Mouse (Mus musculus): ENCODE measurements around the gene Cenpv. TPM values are rescaled to one million over a fixed set of nuclear protein-coding genes. Genes with fewer than 3 reads are reported as not detected.

Gene Cenpv
- 66.5 and 68.0 TPM in 2 replicates for total RNA-seq (2012; rRNA removed)

- no peak for TF ChIP-seq ZNF384 (IDR thresholded peaks at IDR 0.05; ENCODE audit: low read depth, low read length)
- no peak for TF ChIP-seq HCFC1 (IDR thresholded peaks at IDR 0.05; ENCODE audit: borderline replicate concordance, insufficient read depth, low read length)
- DNase-seq (ENCODE audit: low read depth, low spot score) = no peak
These were observed at the start of gene Cenpv for GRCm38 (mm10) chr11:62539089-62539890. Gene Cenpv, minus strand, starts transcription at chr11:62539261.

GRCm38 (mm10) chr11:62587034-62587433 is 48.0 kb upstream of the Cenpv start:
- TF ChIP-seq MAFK (IDR thresholded peaks at IDR 0.05; ENCODE audit: insufficient read depth, low read depth, low read length) (no peak), CHD2 (IDR thresholded peaks at IDR 0.05; ENCODE audit: low read depth, low read length) (no peak), HCFC1 (IDR thresholded peaks at IDR 0.05; ENCODE audit: borderline replicate concordance, insufficient read depth, low read length) (no peak), ZNF384 (IDR thresholded peaks at IDR 0.05; ENCODE audit: low read depth, low read length) (no peak), ZC3H11A (IDR thresholded peaks at IDR 0.05; ENCODE audit: borderline replicate concordance, low read depth, low read length) (no peak)
- H3K9me3 ChIP-seq (ENCODE audit: control insufficient read depth, insufficient read depth, low read depth, low read length) = no peaks in the 10 kb centered on the region
- no peaks in the 10 kb centered on the region for H3K36me3 ChIP-seq (ENCODE audit: control insufficient read depth, insufficient read depth, low read length, poor library complexity, severe bottlenecking)
- H3K4me3 ChIP-seq (ENCODE audit: insufficient read depth in 1 of 2, low read depth in 1 of 2, low read length in 2 of 2, poor library complexity in 1 of 2, severe bottlenecking in 1 of 2) = no peak overlapping the region
- no peak for DNase-seq (ENCODE audit: low read depth, low spot score)
- no peak overlapping the region for H3K27ac ChIP-seq (ENCODE audit: insufficient read depth, low read depth, low read length, poor library complexity, severe bottlenecking)
- in situ Hi-C loops (cut with MboI; ENCODE audit: low sequenced_read_pairs in 2 of 2, unreplicated experiment in 2 of 2) = no loop called here
- H3K9ac ChIP-seq (ENCODE audit: insufficient read depth, low read depth, low read length, poor library complexity, severe bottlenecking) = no peak overlapping the region
- H3K4me1 ChIP-seq (ENCODE audit: control insufficient read depth in 2 of 2, insufficient read depth in 2 of 2, low read length in 2 of 2, poor library complexity in 1 of 2) = peaks cover 0 to 2% of the 10 kb centered on the region in 2 experiments; a peak in 1 of 4 replicates

More at GRCm38 (mm10) chr11:62539089-62539890, at the start of gene Cenpv:
- Histone ChIP-seq H3K4me1 (ENCODE audit: control insufficient read depth in 2 of 2, insufficient read depth in 2 of 2, low read length in 2 of 2, poor library complexity in 1 of 2) (peaks cover 5 to 9% of the 10 kb centered on the region in 2 experiments), H3K4me3 (ENCODE audit: insufficient read depth in 1 of 2, low read depth in 1 of 2, low read length in 2 of 2, poor library complexity in 1 of 2, severe bottlenecking in 1 of 2) (peak within 1 kb of the TSS; percentile 94 to 99), H3K27ac (ENCODE audit: insufficient read depth, low read depth, low read length, poor library complexity, severe bottlenecking) (peak within 1 kb of the TSS; percentile 79), H3K9ac (ENCODE audit: insufficient read depth, low read depth, low read length, poor library complexity, severe bottlenecking) (peak within 1 kb of the TSS; percentile 96), H3K9me3 (ENCODE audit: control insufficient read depth, insufficient read depth, low read depth, low read length) (no peaks in the 10 kb centered on the region), H3K36me3 (ENCODE audit: control insufficient read depth, insufficient read depth, low read length, poor library complexity, severe bottlenecking) (peaks cover 3% of the 10 kb centered on the region; the same call in 1 of the 2 replicates)
- in situ Hi-C loops (cut with MboI; ENCODE audit: low sequenced_read_pairs in 2 of 2, unreplicated experiment in 2 of 2) = no loop called here

DNA sequence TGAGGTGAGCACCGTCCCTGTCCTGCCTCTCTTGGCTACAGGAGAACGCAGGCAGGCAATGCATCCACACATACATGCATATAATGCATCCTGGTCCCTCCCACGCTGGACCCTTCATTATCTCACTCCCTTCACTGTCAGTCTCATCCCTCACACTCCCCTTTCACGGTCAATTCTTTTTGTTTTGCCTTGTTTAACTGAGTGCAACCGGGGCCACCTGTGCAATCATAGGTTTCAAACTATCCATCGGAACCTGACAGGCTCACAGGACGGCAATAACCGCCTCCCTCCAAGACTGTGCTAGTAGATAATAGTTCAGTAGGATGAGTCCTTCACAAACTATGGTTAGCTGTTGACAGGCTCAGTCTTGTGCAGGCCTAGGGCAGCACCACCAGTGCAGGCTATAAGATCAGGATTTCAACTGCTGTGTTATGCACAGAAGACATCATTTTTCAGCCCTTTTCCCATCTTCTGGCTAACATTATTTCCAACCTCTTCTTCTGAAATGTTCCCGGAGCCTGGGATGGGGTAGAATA is 45.7 kb upstream of the Cenpv start:
- H3K36me3 ChIP-seq (ENCODE audit: control insufficient read depth, insufficient read depth, low read length, poor library complexity, severe bottlenecking) = no peaks in the 10 kb centered on the region
- TF ChIP-seq HCFC1 (IDR thresholded peaks at IDR 0.05; ENCODE audit: borderline replicate concordance, insufficient read depth, low read length) (no peak), ZNF384 (IDR thresholded peaks at IDR 0.05; ENCODE audit: low read depth, low read length) (no peak), CHD2 (IDR thresholded peaks at IDR 0.05; ENCODE audit: low read depth, low read length) (no peak), MAFK (IDR thresholded peaks at IDR 0.05; ENCODE audit: insufficient read depth, low read depth, low read length) (no peak)
- in situ Hi-C loops (cut with MboI; ENCODE audit: low sequenced_read_pairs in 2 of 2, unreplicated experiment in 2 of 2) = no loop called here
- no peaks in the 10 kb centered on the region for H3K9me3 ChIP-seq (ENCODE audit: control insufficient read depth, insufficient read depth, low read depth, low read length)
- H3K27ac ChIP-seq (ENCODE audit: insufficient read depth, low read depth, low read length, poor library complexity, severe bottlenecking) = no peak overlapping the region
- peaks cover 0 to 2% of the 10 kb centered on the region in 2 experiments; a peak in 1 of 4 replicates for H3K4me1 ChIP-seq (ENCODE audit: control insufficient read depth in 2 of 2, insufficient read depth in 2 of 2, low read length in 2 of 2, poor library complexity in 1 of 2)
- H3K9ac ChIP-seq (ENCODE audit: insufficient read depth, low read depth, low read length, poor library complexity, severe bottlenecking) = no peak overlapping the region
- no peak overlapping the region for H3K4me3 ChIP-seq (ENCODE audit: insufficient read depth in 1 of 2, low read depth in 1 of 2, low read length in 2 of 2, poor library complexity in 1 of 2, severe bottlenecking in 1 of 2)
- DNase-seq (ENCODE audit: low read depth, low spot score) = no peak

- H3K27ac ChIP-seq (ENCODE audit: insufficient read depth, low read depth, low read length, poor library complexity, severe bottlenecking) = no peak overlapping the region
- no peak for DNase-seq (ENCODE audit: low read depth, low spot score)
- no peaks in the 10 kb centered on the region for H3K36me3 ChIP-seq (ENCODE audit: control insufficient read depth, insufficient read depth, low read length, poor library complexity, severe bottlenecking)
- H3K4me3 ChIP-seq (ENCODE audit: insufficient read depth in 1 of 2, low read depth in 1 of 2, low read length in 2 of 2, poor library complexity in 1 of 2, severe bottlenecking in 1 of 2) = no peak overlapping the region
- peaks cover 0 to 2% of the 10 kb centered on the region in 2 experiments; a peak in 1 of 4 replicates for H3K4me1 ChIP-seq (ENCODE audit: control insufficient read depth in 2 of 2, insufficient read depth in 2 of 2, low read length in 2 of 2, poor library complexity in 1 of 2)
- no peaks in the 10 kb centered on the region for H3K9me3 ChIP-seq (ENCODE audit: control insufficient read depth, insufficient read depth, low read depth, low read length)
- H3K9ac ChIP-seq (ENCODE audit: insufficient read depth, low read depth, low read length, poor library complexity, severe bottlenecking) = 0 out of 2 replicates have a peak overlapping the region, but pooled peaks have one; percentile 13
- TF ChIP-seq MAFK (IDR thresholded peaks at IDR 0.05; ENCODE audit: insufficient read depth, low read depth, low read length) (no peak), HCFC1 (IDR thresholded peaks at IDR 0.05; ENCODE audit: borderline replicate concordance, insufficient read depth, low read length) (no peak), ZC3H11A (IDR thresholded peaks at IDR 0.05; ENCODE audit: borderline replicate concordance, low read depth, low read length) (no peak), ZNF384 (IDR thresholded peaks at IDR 0.05; ENCODE audit: low read depth, low read length) (no peak), CHD2 (IDR thresholded peaks at IDR 0.05; ENCODE audit: low read depth, low read length) (no peak)
- in situ Hi-C loops (cut with MboI; ENCODE audit: low sequenced_read_pairs in 2 of 2, unreplicated experiment in 2 of 2) = no loop called here
These were observed 44.0 kb upstream of the Cenpv start for GRCm38 (mm10) chr11:62583031-62583430.
